Mouse (Mus musculus): Measurements from ENCODE around the gene Gm49353. TPM values are rescaled to one million over a fixed set of nuclear protein-coding genes. Genes with fewer than 3 reads are reported as not detected.

Gm49353 gene
- polyA plus RNA-seq, 1 experiment: not detected

DNA sequence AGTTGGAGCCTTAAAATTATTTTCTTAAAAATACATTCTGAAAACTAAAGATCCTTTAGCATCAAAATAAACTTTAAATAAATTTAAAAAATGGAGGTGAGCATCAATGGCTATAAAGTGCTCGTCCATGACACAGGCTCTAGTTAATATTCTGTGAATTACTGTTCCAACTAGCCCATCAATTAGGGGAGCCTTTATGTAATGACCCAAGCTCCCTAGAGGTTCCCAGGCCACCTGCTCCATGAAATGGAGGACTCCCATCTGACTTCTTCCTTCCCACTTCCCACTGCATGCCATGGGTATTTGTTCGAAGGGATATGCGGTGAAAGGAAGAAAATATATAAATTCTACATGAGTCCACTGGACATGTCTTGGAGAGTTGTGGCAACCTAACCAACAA is 18.5 kb upstream of the Gm49353 start:
- Histone ChIP-seq H3K27ac (ENCODE audit: insufficient read depth, low read depth, low read length) (no peak overlapping the region), H3K36me3 (ENCODE audit: control insufficient read depth, insufficient read depth, low read length) (no peaks in the 10 kb centered on the region), H3K4me3 (ENCODE audit: insufficient read depth, low read depth, low read length) (no peak overlapping the region), H3K4me1 (ENCODE audit: control insufficient read depth, insufficient read depth, low read length) (no peaks in the 10 kb centered on the region), H3K27me3 (replicated peaks; ENCODE audit: control insufficient read depth, insufficient read depth, low read length) (no peaks in the 10 kb centered on the region)
- TF ChIP-seq POLR2A (IDR thresholded peaks at IDR 0.05; ENCODE audit: low read depth, low read length) (no peak), CTCF (conservative IDR thresholded peaks at IDR 0.05; ENCODE audit: insufficient read depth, insufficient read length, low read depth, low read length) (no peak)
- WGBS: 87% methylated on average over 3 of the region's 3 CpGs
- DNase-seq: no peak

DNA sequence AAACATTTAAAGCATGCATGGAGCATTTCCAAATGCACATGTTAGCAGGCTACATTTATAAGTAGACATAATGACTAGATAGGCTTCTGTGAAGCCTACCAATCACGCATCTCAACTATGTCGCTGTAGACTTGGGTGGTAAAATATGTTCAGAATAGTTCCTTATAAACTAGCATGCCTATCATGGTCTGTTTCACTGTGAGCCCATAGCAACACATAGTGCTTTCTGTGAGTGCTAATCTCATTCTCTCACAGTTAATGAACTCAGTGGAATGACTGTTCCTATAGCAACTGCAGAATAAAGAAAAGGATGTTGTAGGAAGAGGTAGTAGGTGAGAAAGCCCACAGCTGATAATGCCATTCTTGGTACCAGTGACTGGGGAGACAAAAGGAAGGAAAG is 17.7 kb upstream of the Gm49353 start:
- WGBS: 87% methylated on average over 2 of the region's 2 CpGs
- Histone ChIP-seq H3K4me1 (ENCODE audit: control insufficient read depth, insufficient read depth, low read length) (no peaks in the 10 kb centered on the region), H3K36me3 (ENCODE audit: control insufficient read depth, insufficient read depth, low read length) (no peaks in the 10 kb centered on the region), H3K4me3 (ENCODE audit: insufficient read depth, low read depth, low read length) (no peak overlapping the region), H3K27me3 (replicated peaks; ENCODE audit: control insufficient read depth, insufficient read depth, low read length) (no peaks in the 10 kb centered on the region), H3K27ac (ENCODE audit: insufficient read depth, low read depth, low read length) (no peak overlapping the region)
- no peak for DNase-seq
- TF ChIP-seq CTCF (conservative IDR thresholded peaks at IDR 0.05; ENCODE audit: insufficient read depth, insufficient read length, low read depth, low read length) (no peak), POLR2A (IDR thresholded peaks at IDR 0.05; ENCODE audit: low read depth, low read length) (no peak)

DNA sequence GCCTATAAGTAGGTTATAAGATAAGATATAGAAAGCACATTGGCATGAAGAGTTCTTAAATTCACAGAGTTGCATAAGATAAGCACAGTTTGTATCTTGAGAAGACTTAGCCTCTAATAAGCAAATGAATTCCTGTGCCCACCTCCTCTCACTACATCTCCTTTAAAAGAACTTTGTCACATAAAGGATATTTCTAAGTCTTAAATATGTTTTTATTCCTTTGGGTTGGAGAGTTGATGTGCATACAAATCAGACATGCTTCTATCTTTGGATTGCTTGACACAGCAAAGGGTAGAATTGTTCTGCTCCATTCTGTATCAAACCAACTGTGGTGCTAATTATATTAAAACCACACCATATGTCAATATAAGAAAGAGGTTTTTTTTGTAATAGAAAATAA is 5.0 kb upstream of the Gm49353 start:
- no peaks in the 10 kb centered on the region for H3K36me3 ChIP-seq (ENCODE audit: control insufficient read depth, insufficient read depth, low read length)
- DNase-seq: no peak
- no peaks in the 10 kb centered on the region for H3K27me3 ChIP-seq (replicated peaks; ENCODE audit: control insufficient read depth, insufficient read depth, low read length)
- H3K27ac ChIP-seq (ENCODE audit: insufficient read depth, low read depth, low read length): no peak overlapping the region
- no peaks in the 10 kb centered on the region for H3K4me1 ChIP-seq (ENCODE audit: control insufficient read depth, insufficient read depth, low read length)
- no peak for TF ChIP-seq CTCF (conservative IDR thresholded peaks at IDR 0.05; ENCODE audit: insufficient read depth, insufficient read length, low read depth, low read length)
- no peak for TF ChIP-seq POLR2A (IDR thresholded peaks at IDR 0.05; ENCODE audit: low read depth, low read length)
- H3K4me3 ChIP-seq (ENCODE audit: insufficient read depth, low read depth, low read length): no peak overlapping the region

DNA sequence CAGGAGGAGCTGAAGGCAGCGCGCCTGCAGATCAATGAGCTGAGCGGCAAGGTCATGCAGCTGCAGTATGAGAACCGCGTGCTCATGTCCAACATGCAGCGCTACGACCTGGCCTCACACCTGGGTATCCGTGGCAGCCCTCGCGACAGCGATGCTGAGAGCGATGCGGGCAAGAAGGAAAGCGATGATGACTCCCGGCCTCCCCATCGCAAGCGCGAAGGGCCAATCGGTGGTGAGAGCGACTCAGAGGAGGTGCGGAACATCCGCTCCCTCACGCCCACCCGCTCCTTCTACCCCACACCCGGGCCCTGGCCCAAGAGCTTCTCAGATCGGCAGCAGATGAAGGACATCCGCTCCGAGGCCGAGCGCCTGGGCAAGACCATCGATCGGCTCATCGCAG is 1.9 kb upstream of the Gm49353 start:
- 98% methylated on average over 33 of the region's 33 CpGs for WGBS
- no peak overlapping the region for H3K27ac ChIP-seq (ENCODE audit: insufficient read depth, low read depth, low read length)
- H3K36me3 ChIP-seq (ENCODE audit: control insufficient read depth, insufficient read depth, low read length): no peaks in the 10 kb centered on the region
- DNase-seq: no peak
- H3K27me3 ChIP-seq (replicated peaks; ENCODE audit: control insufficient read depth, insufficient read depth, low read length): no peaks in the 10 kb centered on the region
- no peaks in the 10 kb centered on the region for H3K4me1 ChIP-seq (ENCODE audit: control insufficient read depth, insufficient read depth, low read length)
- no peak for TF ChIP-seq CTCF (conservative IDR thresholded peaks at IDR 0.05; ENCODE audit: insufficient read depth, insufficient read length, low read depth, low read length)
- TF ChIP-seq POLR2A (IDR thresholded peaks at IDR 0.05; ENCODE audit: low read depth, low read length): no peak
- no peak overlapping the region for H3K4me3 ChIP-seq (ENCODE audit: insufficient read depth, low read depth, low read length)

DNA sequence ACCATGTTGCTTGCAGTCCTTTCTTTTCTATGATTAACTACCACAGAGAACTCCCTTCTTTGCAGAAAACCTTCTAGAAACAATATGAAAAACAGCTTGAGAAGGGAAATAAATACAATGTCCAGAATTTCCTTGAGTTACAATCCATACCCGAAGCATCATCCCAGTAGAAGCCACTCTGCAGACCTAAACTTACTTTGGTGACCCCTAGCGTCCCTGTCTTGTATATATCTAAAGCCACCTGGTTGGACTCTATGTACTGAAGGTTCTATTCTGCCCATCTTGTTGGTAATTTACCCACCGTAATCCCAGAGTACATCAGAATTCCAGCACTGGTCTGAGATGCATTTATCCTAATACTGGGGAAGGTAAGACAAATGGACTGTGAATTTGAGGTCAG is 1.1 kb downstream of the Gm49353 start:
- Histone ChIP-seq H3K4me1 (ENCODE audit: control insufficient read depth, insufficient read depth, low read length) (no peaks in the 10 kb centered on the region), H3K4me3 (ENCODE audit: insufficient read depth, low read depth, low read length) (no peak overlapping the region), H3K36me3 (ENCODE audit: control insufficient read depth, insufficient read depth, low read length) (no peaks in the 10 kb centered on the region), H3K27me3 (replicated peaks; ENCODE audit: control insufficient read depth, insufficient read depth, low read length) (no peaks in the 10 kb centered on the region), H3K27ac (ENCODE audit: insufficient read depth, low read depth, low read length) (no peak overlapping the region)
- TF ChIP-seq POLR2A (IDR thresholded peaks at IDR 0.05; ENCODE audit: low read depth, low read length): no peak
- no peak for TF ChIP-seq CTCF (conservative IDR thresholded peaks at IDR 0.05; ENCODE audit: insufficient read depth, insufficient read length, low read depth, low read length)
- 81% methylated on average over 3 of the region's 3 CpGs for WGBS
- no peak for DNase-seq

DNA sequence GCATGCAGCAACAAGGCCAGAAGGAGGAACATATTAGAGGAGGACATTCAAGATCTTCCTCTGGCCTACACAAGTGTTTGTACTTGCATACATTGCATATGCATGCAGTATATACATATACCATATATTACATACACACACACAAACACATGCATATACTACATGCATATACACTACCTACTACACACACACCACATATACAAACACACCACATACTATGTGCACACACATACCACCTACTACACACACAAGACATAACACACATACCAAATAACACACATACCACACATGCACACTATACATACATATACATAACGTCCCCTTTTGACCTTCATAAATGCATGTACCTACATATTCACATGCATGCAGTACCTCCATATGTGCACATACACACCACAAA is 1.9 kb downstream of the Gm49353 start:
- no peaks in the 10 kb centered on the region for H3K4me1 ChIP-seq (ENCODE audit: control insufficient read depth, insufficient read depth, low read length)
- no peaks in the 10 kb centered on the region for H3K36me3 ChIP-seq (ENCODE audit: control insufficient read depth, insufficient read depth, low read length)
- WGBS: 88% methylated on average over 1 of the region's 1 CpGs
- no peaks in the 10 kb centered on the region for H3K27me3 ChIP-seq (replicated peaks; ENCODE audit: control insufficient read depth, insufficient read depth, low read length)
- TF ChIP-seq POLR2A (IDR thresholded peaks at IDR 0.05; ENCODE audit: low read depth, low read length): no peak
- no peak for TF ChIP-seq CTCF (conservative IDR thresholded peaks at IDR 0.05; ENCODE audit: insufficient read depth, insufficient read length, low read depth, low read length)
- H3K27ac ChIP-seq (ENCODE audit: insufficient read depth, low read depth, low read length): no peak overlapping the region
- DNase-seq: no peak
- H3K4me3 ChIP-seq (ENCODE audit: insufficient read depth, low read depth, low read length): no peak overlapping the region

DNA sequence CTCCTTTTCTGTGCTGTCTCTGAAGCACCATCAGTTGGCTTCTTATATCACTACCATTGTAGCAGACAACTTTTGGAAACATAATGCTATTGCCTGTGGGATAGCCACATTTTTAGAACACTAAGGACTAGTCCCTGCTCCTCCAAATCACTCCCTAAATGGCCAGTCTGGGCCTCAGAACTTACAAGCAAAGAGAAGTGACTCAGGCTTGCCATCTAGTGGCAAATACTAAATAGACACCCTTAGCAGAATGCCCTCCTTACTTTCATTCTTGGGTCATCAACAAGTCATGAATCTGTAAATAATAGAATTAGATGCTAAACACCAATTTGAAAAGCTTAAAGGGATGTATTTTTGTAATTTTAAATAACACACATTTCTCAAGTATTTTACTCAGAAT is 8.0 kb downstream of the Gm49353 start:
- DNase-seq: peak; percentile 32
- Histone ChIP-seq H3K4me3 (ENCODE audit: insufficient read depth, low read depth, low read length) (no peak overlapping the region), H3K27me3 (replicated peaks; ENCODE audit: control insufficient read depth, insufficient read depth, low read length) (no peaks in the 10 kb centered on the region), H3K36me3 (ENCODE audit: control insufficient read depth, insufficient read depth, low read length) (no peaks in the 10 kb centered on the region), H3K4me1 (ENCODE audit: control insufficient read depth, insufficient read depth, low read length) (no peaks in the 10 kb centered on the region), H3K27ac (ENCODE audit: insufficient read depth, low read depth, low read length) (no peak overlapping the region)
- TF ChIP-seq CTCF (conservative IDR thresholded peaks at IDR 0.05; ENCODE audit: insufficient read depth, insufficient read length, low read depth, low read length): peak; percentile 35; the same call in 1 of the 2 replicates
- no peak for TF ChIP-seq POLR2A (IDR thresholded peaks at IDR 0.05; ENCODE audit: low read depth, low read length)

DNA sequence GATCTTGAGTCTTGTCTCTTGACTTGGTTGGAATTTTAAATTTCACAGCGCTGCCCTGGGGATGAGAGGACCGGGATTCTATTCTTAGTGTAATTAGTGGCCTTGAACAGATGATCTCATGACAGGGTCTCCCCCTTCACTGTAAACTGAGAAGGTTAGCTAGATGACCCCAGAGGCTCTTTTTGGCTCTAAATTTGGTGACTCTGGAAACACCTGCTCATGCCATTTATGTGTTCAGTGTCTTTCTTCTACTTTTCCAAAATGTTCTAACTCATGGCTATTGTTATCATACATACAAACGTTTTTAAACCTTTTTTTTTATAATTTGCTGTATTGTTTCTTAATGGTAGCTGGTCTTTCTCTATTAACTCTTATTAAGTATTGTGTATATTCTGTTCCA is 10.0 kb downstream of the Gm49353 start:
- no peaks in the 10 kb centered on the region for H3K36me3 ChIP-seq (ENCODE audit: control insufficient read depth, insufficient read depth, low read length)
- H3K27me3 ChIP-seq (replicated peaks; ENCODE audit: control insufficient read depth, insufficient read depth, low read length): no peaks in the 10 kb centered on the region
- H3K27ac ChIP-seq (ENCODE audit: insufficient read depth, low read depth, low read length): no peak overlapping the region
- WGBS: 39% methylated on average over 3 of the region's 3 CpGs
- TF ChIP-seq POLR2A (IDR thresholded peaks at IDR 0.05; ENCODE audit: low read depth, low read length) (no peak), CTCF (conservative IDR thresholded peaks at IDR 0.05; ENCODE audit: insufficient read depth, insufficient read length, low read depth, low read length) (no peak)
- no peak for DNase-seq
- H3K4me1 ChIP-seq (ENCODE audit: control insufficient read depth, insufficient read depth, low read length): no peaks in the 10 kb centered on the region
- H3K4me3 ChIP-seq (ENCODE audit: insufficient read depth, low read depth, low read length): no peak overlapping the region
